Mouse (Mus musculus) liver, embryonic 12.5 days (tissue): ENCODE data around the gene Nop2. TPM values are rescaled to one million over a fixed set of nuclear protein-coding genes. Genes with fewer than 3 reads are reported as not detected.

Experiments used
- ATAC-seq: fragments of 200-750 bp; cut with Nextera tagmentation; 2 replicates; pipeline ENCODE4 v1.8.0; 2017; ENCODE audit warnings: moderate number of reproducible peaks, mild to moderate bottlenecking, moderate library complexity
- H3K27ac ChIP-seq: fragments of 300-500 bp; sonication (generic); 2 replicates; pipeline ENCODE4 v1.5.1; 2016; ENCODE audit warnings: mild to moderate bottlenecking
- H3K27me3 ChIP-seq: fragments of 300-500 bp; sonication (generic); replicated peaks from 2 replicates; pipeline ENCODE4 v1.6.1; 2016; ENCODE audit warnings: mild to moderate bottlenecking, moderate library complexity
- H3K36me3 ChIP-seq: fragments of 300-500 bp; sonication (generic); 2 replicates; pipeline ENCODE4 v1.6.1; 2016; ENCODE audit warnings: mild to moderate bottlenecking, moderate library complexity
- H3K4me1 ChIP-seq: fragments of 300-500 bp; sonication (generic); 2 replicates; pipeline ENCODE4 v1.6.1; 2016
- H3K4me2 ChIP-seq: fragments of 300-500 bp; sonication (generic); 2 replicates; pipeline ENCODE4 v1.6.1; 2016; ENCODE audit warnings: mild to moderate bottlenecking, moderate library complexity
- H3K4me3 ChIP-seq: fragments of 300-500 bp; sonication (generic); 2 replicates; pipeline ENCODE4 v1.5.1; 2016; ENCODE audit warnings: mild to moderate bottlenecking, moderate library complexity
- H3K9ac ChIP-seq: fragments of 300-500 bp; sonication (generic); 2 replicates; pipeline ENCODE4 v1.6.1; 2016; ENCODE audit warnings: mild to moderate bottlenecking, moderate library complexity
- H3K9me3 ChIP-seq: fragments of 300-500 bp; sonication (generic); replicated peaks from 2 replicates; pipeline ENCODE4 v1.6.1; 2016; ENCODE audit warnings: mild to moderate bottlenecking, moderate library complexity
- WGBS: fragments of 180-500 bp; shearing (Covaris S2); methylation state at CpG from one replicate; pipeline ENCODE4 v1.1.7; 2016; ENCODE audit not compliant: insufficient replicate concordance; 5-methylcytosine and 5-hydroxymethylcytosine counted together
- polyA plus RNA-seq: library from polyadenylated mRNA; unstranded; fragments of >200 nt; fragmentation: Nextera tagmentation; extraction: Ambion mirVana; gene quantifications from 2 replicates; pipeline ENCODE4 v1.2.1, GENCODE M21; 2016

Nop2 gene
- polyA plus RNA-seq, 1 experiment from 2014 or later: 85.3 TPM

DNA sequence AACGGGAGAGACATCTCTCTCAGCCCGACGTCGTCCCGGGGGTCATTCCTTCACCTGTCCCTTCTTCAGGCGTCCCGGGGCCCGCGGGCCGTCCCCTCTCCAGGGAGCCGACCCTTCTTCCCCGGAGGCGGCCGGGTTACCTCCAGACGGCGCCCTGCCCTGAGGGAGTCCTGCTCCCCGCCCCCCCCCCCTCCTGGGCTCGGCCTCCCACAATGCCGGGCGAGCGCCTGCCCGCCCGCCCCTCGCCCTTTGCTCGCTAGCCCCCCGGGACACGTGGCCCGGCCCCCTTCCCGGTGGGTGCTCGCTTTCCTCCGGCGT is 35.5 kb upstream of the Nop2 start:
- peak overlapping the region; percentile 99 for H3K4me2 ChIP-seq
- H3K36me3 ChIP-seq: peaks cover 36% of the 10 kb centered on the region
- peak overlapping the region; percentile 98 for H3K4me3 ChIP-seq
- H3K4me1 ChIP-seq: peaks cover 56% of the 10 kb centered on the region
- 0% methylated on average over 21 of the region's 32 CpGs for WGBS
- H3K9me3 ChIP-seq: no peaks in the 10 kb centered on the region
- peak overlapping the region; percentile 96 for H3K9ac ChIP-seq
- H3K27ac ChIP-seq: peak overlapping the region; percentile 95
- H3K27me3 ChIP-seq: no peaks in the 10 kb centered on the region
- peak; percentile 55 for ATAC-seq

GRCm38 (mm10) chr6:125096597-125097345 is 34.9 kb upstream of the Nop2 start:
- Histone ChIP-seq H3K4me3 (peak overlapping the region; percentile 98), H3K9ac (peak overlapping the region; percentile 96), H3K27me3 (no peaks in the 10 kb centered on the region), H3K36me3 (peaks cover 42% of the 10 kb centered on the region), H3K9me3 (no peaks in the 10 kb centered on the region), H3K4me2 (peak overlapping the region; percentile 99), H3K4me1 (peaks cover 57% of the 10 kb centered on the region), H3K27ac (peak overlapping the region; percentile 95)
- under 1% methylated on average over 44 of the region's 44 CpGs for WGBS
- peak; percentile 45 for ATAC-seq

- H3K27ac ChIP-seq: peak overlapping the region; percentile 95
Observed at GRCm38 (mm10) chr6:125097346-125097689, 34.4 kb upstream of the Nop2 start.

DNA sequence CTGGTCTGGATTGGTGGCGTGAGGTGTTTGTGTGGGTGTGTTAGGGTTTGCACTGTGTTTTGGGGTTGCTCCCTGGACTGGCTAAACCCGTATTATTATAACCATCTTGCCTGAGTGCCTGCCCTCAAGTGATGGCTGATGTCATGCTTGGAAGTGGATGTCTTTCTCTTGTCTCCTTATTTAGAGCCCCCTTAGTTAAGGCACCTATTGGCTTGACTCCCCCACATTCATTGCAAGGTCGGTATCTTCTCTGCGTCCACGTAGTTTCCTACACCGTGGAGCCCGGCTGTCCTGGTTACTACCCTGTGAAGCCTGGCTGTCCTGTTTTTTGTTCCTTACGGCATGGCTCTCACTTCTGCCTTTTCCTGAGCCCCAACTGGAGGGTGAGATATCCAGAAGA is 33.8 kb upstream of the Nop2 start:
- H3K4me2 ChIP-seq: peak overlapping the region; percentile 99
- no peaks in the 10 kb centered on the region for H3K27me3 ChIP-seq
- peak overlapping the region; percentile 95; the same call in 1 of the 2 replicates for H3K27ac ChIP-seq
- no peak for ATAC-seq
- peaks cover 68% of the 10 kb centered on the region for H3K4me1 ChIP-seq
- peak overlapping the region; percentile 96 for H3K9ac ChIP-seq
- peaks cover 53% of the 10 kb centered on the region for H3K36me3 ChIP-seq
- 52% methylated on average over 8 of the region's 8 CpGs for WGBS
- peak overlapping the region; percentile 98 for H3K4me3 ChIP-seq
- no peaks in the 10 kb centered on the region for H3K9me3 ChIP-seq

More at GRCm38 (mm10) chr6:125097346-125097689, 34.4 kb upstream of the Nop2 start:
- Histone ChIP-seq H3K4me1 (peaks cover 62% of the 10 kb centered on the region), H3K27me3 (no peaks in the 10 kb centered on the region), H3K9me3 (no peaks in the 10 kb centered on the region), H3K4me2 (peak overlapping the region; percentile 99), H3K36me3 (peaks cover 47% of the 10 kb centered on the region), H3K9ac (peak overlapping the region; percentile 96), H3K4me3 (peak overlapping the region; percentile 98)
- 2% methylated on average over 12 of the region's 12 CpGs for WGBS
- ATAC-seq: peak; percentile 16

- Histone ChIP-seq H3K36me3 (peaks cover 58% of the 10 kb centered on the region), H3K9me3 (no peaks in the 10 kb centered on the region), H3K4me2 (peak overlapping the region; percentile 99), H3K4me1 (peaks cover 72% of the 10 kb centered on the region), H3K9ac (peak overlapping the region; percentile 96), H3K4me3 (peak overlapping the region; percentile 98), H3K27ac (no peak overlapping the region; the same call in 1 of the 2 replicates), H3K27me3 (no peaks in the 10 kb centered on the region)
- no peak for ATAC-seq
- 57% methylated on average over 3 of the region's 3 CpGs for WGBS
Observed at GRCm38 (mm10) chr6:125098513-125098912, 33.2 kb upstream of the Nop2 start.

GRCm38 (mm10) chr6:125099421-125099971 is 32.2 kb upstream of the Nop2 start:
- H3K9me3 ChIP-seq: no peaks in the 10 kb centered on the region
- peaks cover 68% of the 10 kb centered on the region for H3K36me3 ChIP-seq
- no peaks in the 10 kb centered on the region for H3K27me3 ChIP-seq
- ATAC-seq: no peak
- H3K4me2 ChIP-seq: peak overlapping the region; percentile 99
- H3K9ac ChIP-seq: 0 out of 2 replicates have a peak overlapping the region, but pooled peaks have one; percentile 8
- H3K4me3 ChIP-seq: no peak overlapping the region
- H3K27ac ChIP-seq: peak overlapping the region; percentile 53
- H3K4me1 ChIP-seq: peaks cover 79% of the 10 kb centered on the region
- 70% methylated on average over 5 of the region's 5 CpGs for WGBS

- H3K9me3 ChIP-seq: no peaks in the 10 kb centered on the region
- H3K4me1 ChIP-seq: peaks cover 71% of the 10 kb centered on the region
- H3K36me3 ChIP-seq: peaks cover 88% of the 10 kb centered on the region
- H3K27me3 ChIP-seq: no peaks in the 10 kb centered on the region
- no peak overlapping the region for H3K4me2 ChIP-seq
- no peak overlapping the region for H3K9ac ChIP-seq
- H3K27ac ChIP-seq: no peak overlapping the region
- WGBS: 92% methylated on average over 9 of the region's 9 CpGs
- no peak for ATAC-seq
- H3K4me3 ChIP-seq: no peak overlapping the region
Observed at GRCm38 (mm10) chr6:125101444-125101843, 30.3 kb upstream of the Nop2 start.

DNA sequence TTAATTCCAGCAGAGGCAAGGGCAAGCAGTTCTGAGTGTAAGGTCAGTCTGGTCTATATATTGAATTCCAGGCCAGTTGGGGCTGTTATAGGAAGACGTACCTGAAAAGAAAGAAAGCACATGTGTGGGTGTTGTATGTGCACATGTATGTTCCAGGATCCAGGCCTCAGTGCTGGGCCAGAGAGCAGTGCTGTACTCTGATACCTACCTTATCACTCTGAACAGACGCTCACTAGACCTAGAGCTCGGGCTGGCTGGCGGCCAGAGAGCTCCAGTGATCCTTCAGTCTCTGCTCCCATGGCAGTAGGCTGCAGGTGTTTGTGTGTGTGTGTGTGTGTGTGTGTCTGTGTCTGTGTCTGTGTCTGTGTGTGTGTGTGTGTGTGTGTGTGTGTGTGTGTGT is 27.5 kb upstream of the Nop2 start:
- peaks cover 47% of the 10 kb centered on the region for H3K4me1 ChIP-seq
- no peaks in the 10 kb centered on the region for H3K27me3 ChIP-seq
- peak; percentile 100 for ATAC-seq
- no peak overlapping the region for H3K4me3 ChIP-seq
- peak overlapping the region; percentile 52; the same call in 1 of the 2 replicates for H3K9ac ChIP-seq
- H3K36me3 ChIP-seq: peaks cover 99% of the 10 kb centered on the region
- 32% methylated on average over 4 of the region's 4 CpGs for WGBS
- H3K9me3 ChIP-seq: no peaks in the 10 kb centered on the region
- peak overlapping the region; percentile 51 for H3K4me2 ChIP-seq
- H3K27ac ChIP-seq: peak overlapping the region; percentile 87

GRCm38 (mm10) chr6:125107705-125108104 is 24.0 kb upstream of the Nop2 start:
- Histone ChIP-seq H3K4me1 (peaks cover 24% of the 10 kb centered on the region), H3K36me3 (peaks cover 99% of the 10 kb centered on the region), H3K4me2 (no peak overlapping the region), H3K4me3 (no peak overlapping the region), H3K27ac (no peak overlapping the region), H3K27me3 (no peaks in the 10 kb centered on the region), H3K9ac (no peak overlapping the region), H3K9me3 (no peaks in the 10 kb centered on the region)
- WGBS: 86% methylated on average over 2 of the region's 2 CpGs
- ATAC-seq: no peak

DNA sequence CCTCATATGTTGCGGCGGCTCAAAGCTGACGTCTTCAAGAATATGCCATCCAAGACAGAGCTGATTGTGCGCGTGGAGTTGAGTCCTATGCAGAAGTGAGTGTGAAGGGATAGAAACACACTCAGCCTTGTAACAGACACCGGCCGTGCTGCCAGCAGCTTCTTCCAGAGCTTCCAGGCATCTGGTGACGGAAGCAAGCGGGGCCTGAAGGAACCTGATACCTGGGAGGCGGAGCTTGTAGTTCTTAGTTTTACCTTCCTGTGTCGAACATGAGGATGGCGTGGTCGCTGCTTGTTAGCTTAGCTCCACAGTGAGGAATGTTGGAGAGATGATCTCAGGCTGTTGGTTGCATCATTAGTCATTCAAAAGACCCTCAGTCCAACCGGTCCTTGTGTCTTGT is 22.3 kb upstream of the Nop2 start:
- H3K4me3 ChIP-seq: no peak overlapping the region
- H3K27me3 ChIP-seq: no peaks in the 10 kb centered on the region
- 90% methylated on average over 14 of the region's 14 CpGs for WGBS
- H3K4me1 ChIP-seq: peaks cover 9% of the 10 kb centered on the region
- no peaks in the 10 kb centered on the region for H3K9me3 ChIP-seq
- no peak overlapping the region for H3K9ac ChIP-seq
- H3K36me3 ChIP-seq: peaks cover 100% of the 10 kb centered on the region
- no peak overlapping the region for H3K4me2 ChIP-seq
- no peak for ATAC-seq
- H3K27ac ChIP-seq: no peak overlapping the region

- 89% methylated on average over 7 of the region's 7 CpGs for WGBS
- ATAC-seq: no peak
Observed at GRCm38 (mm10) chr6:125110927-125111326, 20.8 kb upstream of the Nop2 start.

DNA sequence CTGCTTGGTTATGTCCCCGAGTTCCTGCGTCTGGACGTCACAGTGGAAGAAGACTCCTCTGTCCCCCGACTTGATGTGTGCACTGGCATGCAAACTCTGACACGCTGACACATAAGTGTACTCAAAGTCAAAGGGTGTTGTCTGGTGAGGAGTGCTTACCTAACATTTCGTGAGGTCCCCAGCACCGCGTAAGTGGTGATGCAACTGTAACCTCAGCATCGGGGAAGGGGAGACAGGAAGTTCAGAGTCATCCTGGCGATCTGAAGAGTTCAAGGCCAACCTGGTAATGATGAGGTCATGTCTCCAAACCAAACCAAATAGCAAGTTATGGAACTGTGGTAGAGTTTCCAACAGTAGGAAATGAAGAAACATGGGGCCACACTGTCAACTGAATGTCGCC is 19.2 kb upstream of the Nop2 start:
- WGBS: 84% methylated on average over 11 of the region's 11 CpGs
- H3K4me3 ChIP-seq: no peak overlapping the region
- no peak for ATAC-seq
- H3K27me3 ChIP-seq: no peaks in the 10 kb centered on the region
- no peaks in the 10 kb centered on the region for H3K4me1 ChIP-seq
- H3K9me3 ChIP-seq: no peaks in the 10 kb centered on the region
- H3K27ac ChIP-seq: no peak overlapping the region
- H3K36me3 ChIP-seq: peaks cover 98% of the 10 kb centered on the region
- no peak overlapping the region for H3K4me2 ChIP-seq
- no peak overlapping the region for H3K9ac ChIP-seq

More at GRCm38 (mm10) chr6:125110927-125111326, 20.8 kb upstream of the Nop2 start:
- H3K4me3 ChIP-seq: no peak overlapping the region
- no peak overlapping the region for H3K9ac ChIP-seq
- H3K27ac ChIP-seq: no peak overlapping the region
- no peak overlapping the region for H3K4me2 ChIP-seq
- peaks cover 98% of the 10 kb centered on the region for H3K36me3 ChIP-seq
- no peaks in the 10 kb centered on the region for H3K4me1 ChIP-seq
- no peaks in the 10 kb centered on the region for H3K27me3 ChIP-seq
- H3K9me3 ChIP-seq: no peaks in the 10 kb centered on the region
